Mouse (Mus musculus): ENCODE data around the gene BC030867.

- TF ChIP-seq CTCF (IDR thresholded peaks at IDR 0.05; ENCODE audit: extremely low read depth, insufficient read length, insufficient replicate concordance, low read depth, low read length) (no peak), POLR2A (IDR thresholded peaks at IDR 0.05; ENCODE audit: low read depth, low read length) (no peak)
Observed at GRCm38 (mm10) chr11:102228646-102229268, 19.9 kb upstream of the BC030867 start.
